Mouse (Mus musculus): ENCODE measurements around the gene Skap2.

DNA sequence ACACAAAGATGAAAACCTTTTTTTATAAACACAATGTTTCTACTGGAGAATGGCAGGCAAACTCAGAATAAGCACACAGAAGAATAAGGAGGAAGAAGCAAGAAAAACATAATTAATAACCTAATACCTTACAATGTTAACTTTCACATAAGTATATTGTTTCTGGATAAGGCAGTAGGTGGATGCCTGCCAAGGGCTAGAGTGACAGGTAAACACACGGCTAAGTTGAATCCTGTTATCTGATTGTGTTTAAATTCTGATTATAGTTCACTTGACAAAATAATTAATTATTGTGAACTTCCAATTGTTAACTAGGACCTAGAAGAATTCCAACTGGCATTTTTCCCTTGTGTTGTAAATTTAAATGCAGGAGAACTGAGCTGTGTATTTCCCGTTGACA lies 138.3 kb downstream of the Skap2 start:
- TF ChIP-seq POLR2A (IDR thresholded peaks at IDR 0.05; ENCODE audit: control insufficient read depth, low read depth, low read length) = no peak
- no peak for TF ChIP-seq CTCF (IDR thresholded peaks at IDR 0.05; ENCODE audit: control insufficient read depth, insufficient read depth, insufficient replicate concordance, low read depth, low read length)

Measured in testis, adult 2 months (tissue).